In genomic region chr11:103054798-103055197, GRCm38 (mm10) we compare ENCODE assay signal across 8 mouse cellular contexts. TPM values are rescaled to one million over a fixed set of nuclear protein-coding genes. Genes with fewer than 3 reads are reported as not detected.
DNase-seq lines count a peak whose midpoint lies in the region; ATAC-seq lines count a peak whose summit lies in the region.

No protein-coding gene starts in this region.

- H3K27ac ChIP-seq in liver, embryonic 12.5 days = no peak overlapping the region
- H3K27ac ChIP-seq in hindbrain, embryonic 15.5 days (replicated peaks) = no peak overlapping the region
- H3K27ac ChIP-seq in neural tube, embryonic 11.5 days (ENCODE audit: low read depth, low read length) = no peak overlapping the region

- DNase-seq in liver (peak; percentile 71), adipocyte (ENCODE audit: low spot score) (peak; percentile 90)
- DNase-seq in embryo, embryonic 11.5 days (ENCODE audit: low read depth, low spot score) = peak; percentile 71
- DNase-seq in left cerebral cortex, postnatal 36 days (ENCODE audit: low spot score in 2 of 2) = peak; percentile 56 to 75
- DNase-seq in neural tube, embryonic 11.5 days (ENCODE audit: low spot score) = peak; percentile 68
- DNase-seq in thymus, postnatal 14 days = peak; percentile 79

- no peaks in the 10 kb centered on the region for H3K9me3 ChIP-seq in liver, embryonic 12.5 days (replicated peaks)
- no peaks in the 10 kb centered on the region for H3K9me3 ChIP-seq in hindbrain, embryonic 15.5 days
- H3K9me3 ChIP-seq in neural tube, embryonic 11.5 days (ENCODE audit: control insufficient read depth, low read length) = no peaks in the 10 kb centered on the region

- H3K4me1 ChIP-seq in liver, embryonic 12.5 days = no peaks in the 10 kb centered on the region
- H3K4me1 ChIP-seq in hindbrain, embryonic 15.5 days (replicated peaks) = no peaks in the 10 kb centered on the region
- H3K4me1 ChIP-seq in neural tube, embryonic 11.5 days (ENCODE audit: control insufficient read depth, insufficient read depth, low read length) = no peaks in the 10 kb centered on the region

- H3K27me3 ChIP-seq in liver, embryonic 12.5 days (replicated peaks) = no peaks in the 10 kb centered on the region
- no peaks in the 10 kb centered on the region for H3K27me3 ChIP-seq in hindbrain, embryonic 15.5 days
- H3K27me3 ChIP-seq in neural tube, embryonic 11.5 days (ENCODE audit: control insufficient read depth, insufficient read depth, low read length) = no peaks in the 10 kb centered on the region

- no peak overlapping the region for H3K9ac ChIP-seq in liver, embryonic 12.5 days
- H3K9ac ChIP-seq in hindbrain, embryonic 15.5 days = no peak overlapping the region
- H3K9ac ChIP-seq in neural tube, embryonic 11.5 days (ENCODE audit: low read length) = no peak overlapping the region

- no peak for ATAC-seq in liver, embryonic 12.5 days
- 0 out of 2 replicates have a peak, but pooled peaks have one; percentile 34 for ATAC-seq in hindbrain, embryonic 15.5 days (ENCODE audit: low FRiP score, low read depth)
- ATAC-seq in neural tube, embryonic 11.5 days (ENCODE audit: insufficient read depth, low FRiP score, low TSS enrichment) = no peak

- peaks cover 94% of the 10 kb centered on the region for H3K36me3 ChIP-seq in liver, embryonic 12.5 days
- H3K36me3 ChIP-seq in hindbrain, embryonic 15.5 days = peaks cover 60% of the 10 kb centered on the region
- H3K36me3 ChIP-seq in neural tube, embryonic 11.5 days (ENCODE audit: control insufficient read depth, insufficient read depth, low read length) = peaks cover 19% of the 10 kb centered on the region

- H3K4me3 ChIP-seq in liver, embryonic 12.5 days = no peak overlapping the region
- H3K4me3 ChIP-seq in hindbrain, embryonic 15.5 days = no peak overlapping the region
- H3K4me3 ChIP-seq in neural tube, embryonic 11.5 days (ENCODE audit: low read depth, low read length) = no peak overlapping the region

- intact Hi-C loops in left cerebral cortex, postnatal 36 days (cut with DNase I) = loop anchor here (2.0 to 10.0 kb wide), 2 partner anchors 50 to 154 kb away; partner anchors contain the start of gene Gfap

- 37% methylated on average over 6 of the region's 6 CpGs for WGBS in liver, embryonic 12.5 days (ENCODE audit: insufficient replicate concordance)
- WGBS in hindbrain, embryonic 15.5 days = 46% methylated on average over 6 of the region's 6 CpGs
- WGBS in neural tube, embryonic 11.5 days = 53% methylated on average over 6 of the region's 6 CpGs

- H3K4me2 ChIP-seq in liver, embryonic 12.5 days = no peak overlapping the region
- no peak overlapping the region for H3K4me2 ChIP-seq in hindbrain, embryonic 15.5 days
- H3K4me2 ChIP-seq in neural tube, embryonic 11.5 days (ENCODE audit: low read depth) = no peak overlapping the region

RNA-seq across cellular contexts. Expression of gene Dcakd, which starts 26.7 kb away (rescaled TPM):
- polyA plus RNA-seq in liver, embryonic 12.5 days (2016; fragmentation: Nextera tagmentation; extraction: Ambion mirVana) = 41.0 and 41.7 TPM in 2 replicates
- polyA plus RNA-seq in hindbrain, embryonic 15.5 days (2015; fragmentation: Nextera tagmentation; extraction: Ambion mirVana) = 152 and 194 TPM in 2 replicates
- total RNA-seq in left cerebral cortex, postnatal 36 days (2021) = 10 to 100 TPM; 49.7 to 55.1 TPM
- 319 and 323 TPM in 2 replicates for polyA plus RNA-seq in neural tube, embryonic 11.5 days (2014; fragmentation: Nextera tagmentation; extraction: Ambion mirVana)

RNA-seq across cellular contexts. Expression of gene Nmt1, which starts 26.8 kb away (rescaled TPM):
- 47.9 and 54.8 TPM in 2 replicates for polyA plus RNA-seq in liver, embryonic 12.5 days (2016; fragmentation: Nextera tagmentation; extraction: Ambion mirVana)
- polyA plus RNA-seq in hindbrain, embryonic 15.5 days (2015; fragmentation: Nextera tagmentation; extraction: Ambion mirVana) = 32.4 and 34.7 TPM in 2 replicates
- 100 to 1,000 TPM; 126 to 127 TPM for total RNA-seq in left cerebral cortex, postnatal 36 days (2021)
- 51.5 and 53.3 TPM in 2 replicates for polyA plus RNA-seq in neural tube, embryonic 11.5 days (2014; fragmentation: Nextera tagmentation; extraction: Ambion mirVana)

RNA-seq across cellular contexts. Expression of gene Plcd3, which starts 46.7 kb away (rescaled TPM):
- polyA plus RNA-seq in liver, embryonic 12.5 days (2016; fragmentation: Nextera tagmentation; extraction: Ambion mirVana) = 0.74 and 0.79 TPM in 2 replicates
- polyA plus RNA-seq in hindbrain, embryonic 15.5 days (2015; fragmentation: Nextera tagmentation; extraction: Ambion mirVana) = 3.7 and 4.4 TPM in 2 replicates
- 10 to 100 TPM; 16.1 to 19.3 TPM for total RNA-seq in left cerebral cortex, postnatal 36 days (2021)
- 0.80 and 0.90 TPM in 2 replicates for polyA plus RNA-seq in neural tube, embryonic 11.5 days (2014; fragmentation: Nextera tagmentation; extraction: Ambion mirVana)

RNA-seq across cellular contexts. Expression of gene Acbd4, which starts 46.7 kb away (rescaled TPM):
- polyA plus RNA-seq in liver, embryonic 12.5 days (2016; fragmentation: Nextera tagmentation; extraction: Ambion mirVana) = 40.6 and 46.1 TPM in 2 replicates
- 11.1 and 13.3 TPM in 2 replicates for polyA plus RNA-seq in hindbrain, embryonic 15.5 days (2015; fragmentation: Nextera tagmentation; extraction: Ambion mirVana)
- total RNA-seq in left cerebral cortex, postnatal 36 days (2021) = 10 to 100 TPM; 72.3 to 80.3 TPM
- polyA plus RNA-seq in neural tube, embryonic 11.5 days (2014; fragmentation: Nextera tagmentation; extraction: Ambion mirVana) = 4.4 and 6.4 TPM in 2 replicates
